Mouse (Mus musculus) liver, embryonic 16.5 days (tissue): ENCODE measurements around the gene Atp12a. TPM values are rescaled to one million over a fixed set of nuclear protein-coding genes. Genes with fewer than 3 reads are reported as not detected.

Experiments used
- ATAC-seq: fragments of 200-750 bp; cut with Nextera tagmentation; 2 replicates; pipeline ENCODE4 v1.8.0; 2017; ENCODE audit warnings: low read depth, mild to moderate bottlenecking, moderate number of reproducible peaks, moderate library complexity
- H3K27ac ChIP-seq: fragments of 300-500 bp; sonication (generic); 2 replicates; pipeline ENCODE4 v1.5.1; 2014; ENCODE audit warnings: mild to moderate bottlenecking, low read length
- H3K27me3 ChIP-seq: fragments of 300-500 bp; sonication (generic); 2 replicates; pipeline ENCODE4 v1.6.1; 2014; ENCODE audit warnings: low read depth, low read length, mixed read lengths; ENCODE audit not compliant: control insufficient read depth, insufficient read depth
- H3K36me3 ChIP-seq: fragments of 300-500 bp; sonication (generic); 2 replicates; pipeline ENCODE4 v1.6.1; 2014; ENCODE audit warnings: mild to moderate bottlenecking; ENCODE audit not compliant: control insufficient read depth, insufficient read depth
- H3K4me1 ChIP-seq: fragments of 300-500 bp; sonication (generic); 2 replicates; pipeline ENCODE4 v1.6.1; 2014; ENCODE audit warnings: low read depth, low read length, mixed read lengths; ENCODE audit not compliant: control insufficient read depth
- H3K4me2 ChIP-seq: fragments of 300-500 bp; sonication (generic); 2 replicates; pipeline ENCODE4 v1.6.1; 2014; ENCODE audit warnings: low read depth, low read length, mixed read lengths
- H3K4me3 ChIP-seq: fragments of 300-500 bp; sonication (generic); 2 replicates; pipeline ENCODE4 v1.5.1; 2014; ENCODE audit warnings: low read depth, mild to moderate bottlenecking, low read length
- H3K9ac ChIP-seq: fragments of 300-500 bp; sonication (generic); 2 replicates; pipeline ENCODE4 v1.6.1; 2014; ENCODE audit warnings: low read depth, low read length
- H3K9me3 ChIP-seq: fragments of 300-500 bp; sonication (generic); replicated peaks from 2 replicates; pipeline ENCODE4 v1.6.1; 2016; ENCODE audit warnings: low read length; ENCODE audit not compliant: control insufficient read depth
- WGBS: fragments of 180-500 bp; shearing (Covaris S2); extraction: QIAGEN DNeasy Blood & Tissue Kit; methylation state at CpG from one replicate; pipeline ENCODE4 v1.1.7; 2014; ENCODE audit not compliant: insufficient replicate concordance; 5-methylcytosine and 5-hydroxymethylcytosine counted together
- polyA plus RNA-seq: library from polyadenylated mRNA; unstranded; fragments of >200 nt; fragmentation: Nextera tagmentation; extraction: Ambion mirVana; gene quantifications from 2 replicates; pipeline ENCODE4 v1.2.1, GENCODE M21; 2015

Atp12a gene
- polyA plus RNA-seq, 1 experiment from 2014 or later = not detected

- H3K4me2 ChIP-seq = no peak overlapping the region
- no peaks in the 10 kb centered on the region for H3K4me1 ChIP-seq
- H3K4me3 ChIP-seq = no peak overlapping the region
- ATAC-seq = no peak
- H3K9me3 ChIP-seq = no peaks in the 10 kb centered on the region
- H3K36me3 ChIP-seq = no peaks in the 10 kb centered on the region
- no peaks in the 10 kb centered on the region for H3K27me3 ChIP-seq
- H3K9ac ChIP-seq = no peak overlapping the region
- no peak overlapping the region for H3K27ac ChIP-seq
Observed at GRCm38 (mm10) chr14:56398001-56398400, 33.1 kb downstream of the Atp12a start.

DNA sequence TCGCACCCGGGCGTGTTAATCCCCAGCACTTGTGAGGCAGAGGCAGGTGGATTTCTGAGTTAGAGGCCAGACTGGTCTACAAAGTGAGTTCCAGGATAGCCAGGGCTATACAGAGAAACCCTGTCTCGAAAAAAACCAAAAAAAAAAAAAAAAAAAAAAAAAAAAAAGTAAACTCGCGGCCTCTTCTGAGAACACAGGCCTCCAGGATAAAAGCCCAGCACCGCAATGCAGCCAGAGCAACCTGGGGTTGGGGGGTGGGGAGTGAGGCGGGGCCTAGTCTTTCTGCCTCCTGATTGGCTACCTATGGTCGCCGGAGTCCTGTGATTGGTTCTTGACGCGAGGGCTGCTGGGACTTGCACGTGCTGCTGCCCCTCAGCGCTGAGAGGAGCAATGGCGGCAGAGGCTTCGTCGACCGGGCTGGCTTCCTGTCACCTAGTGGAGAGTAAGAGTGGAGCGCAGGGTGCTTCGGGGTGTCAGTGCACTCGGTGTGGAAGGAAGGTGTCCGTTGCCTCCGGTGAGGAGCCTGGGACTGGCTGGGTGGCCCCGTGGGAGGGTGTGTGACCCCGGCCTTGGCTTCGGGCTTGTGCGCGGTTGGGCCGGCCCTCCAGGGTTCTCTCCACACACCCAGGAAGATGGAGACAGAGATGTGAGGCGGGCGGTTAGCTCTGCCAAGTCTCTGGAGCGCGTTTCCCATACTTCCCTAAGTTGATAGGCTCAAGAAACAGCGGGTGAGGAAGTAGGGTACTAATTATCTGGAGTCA lies 37.6 kb downstream of the Atp12a start, which contains the start of gene Rnf17:
Gene Rnf17, plus strand, starts transcription at position 271 of the 761 bp plus-strand sequence.
- no peaks in the 10 kb centered on the region for H3K27me3 ChIP-seq
- no peak within 1 kb of the TSS for H3K9ac ChIP-seq
- H3K9me3 ChIP-seq = no peaks in the 10 kb centered on the region
- no peak within 1 kb of the TSS for H3K27ac ChIP-seq
- H3K4me3 ChIP-seq = 0 out of 2 replicates have a peak within 1 kb of the TSS, but pooled peaks have one; percentile 20
- WGBS = 54% methylated on average over 34 of the region's 34 CpGs
- no peak for ATAC-seq
- H3K4me1 ChIP-seq = no peaks in the 10 kb centered on the region
- no peaks in the 10 kb centered on the region for H3K36me3 ChIP-seq
- peak within 1 kb of the TSS; percentile 21; the same call in 1 of the 2 replicates for H3K4me2 ChIP-seq

- peak overlapping the region; percentile 21; the same call in 1 of the 2 replicates for H3K4me2 ChIP-seq
- no peak overlapping the region for H3K9ac ChIP-seq
- no peak overlapping the region for H3K4me3 ChIP-seq
Observed at GRCm38 (mm10) chr14:56403072-56403375, 38.2 kb downstream of the Atp12a start.

More at GRCm38 (mm10) chr14:56403072-56403375, 38.2 kb downstream of the Atp12a start:
- 73% methylated on average over 2 of the region's 2 CpGs for WGBS
- Histone ChIP-seq H3K4me1 (no peaks in the 10 kb centered on the region), H3K9me3 (no peaks in the 10 kb centered on the region), H3K27me3 (no peaks in the 10 kb centered on the region), H3K36me3 (no peaks in the 10 kb centered on the region), H3K27ac (no peak overlapping the region)
- ATAC-seq = no peak

Other genes with a start within 250 kb of the Atp12a start
- not detected in 2 replicates for gene Gzme, start 244.4 kb upstream of the Atp12a start, polyA plus RNA-seq
- not detected in 2 replicates for gene Gzmd, start 232.5 kb upstream of the Atp12a start, polyA plus RNA-seq
- gene Gzmg, start 205.5 kb upstream of the Atp12a start, polyA plus RNA-seq = not detected in 2 replicates
- not detected in 2 replicates for gene Gzmn, start 190.5 kb upstream of the Atp12a start, polyA plus RNA-seq
- gene Gzmf, start 153.7 kb upstream of the Atp12a start, polyA plus RNA-seq = not detected in 2 replicates
- gene Gzmc, start 130.4 kb upstream of the Atp12a start, polyA plus RNA-seq = 0.11 TPM in 1 of 2 replicates, not detected in the other
- gene Gzmb, start 102.8 kb upstream of the Atp12a start, polyA plus RNA-seq = 0.77 and 0.83 TPM in 2 replicates
- 0.57 and 1.1 TPM in 2 replicates for gene Rnf17, start 37.5 kb downstream of the Atp12a start, polyA plus RNA-seq
- 4.2 and 5.5 TPM in 2 replicates for gene Cenpj, start 210.4 kb downstream of the Atp12a start, polyA plus RNA-seq
- 2.1 and 2.2 TPM in 2 replicates for gene Parp4, start 210.6 kb downstream of the Atp12a start, polyA plus RNA-seq